8 mouse cellular contexts compared by ENCODE assay signal in the genomic region with DNA sequence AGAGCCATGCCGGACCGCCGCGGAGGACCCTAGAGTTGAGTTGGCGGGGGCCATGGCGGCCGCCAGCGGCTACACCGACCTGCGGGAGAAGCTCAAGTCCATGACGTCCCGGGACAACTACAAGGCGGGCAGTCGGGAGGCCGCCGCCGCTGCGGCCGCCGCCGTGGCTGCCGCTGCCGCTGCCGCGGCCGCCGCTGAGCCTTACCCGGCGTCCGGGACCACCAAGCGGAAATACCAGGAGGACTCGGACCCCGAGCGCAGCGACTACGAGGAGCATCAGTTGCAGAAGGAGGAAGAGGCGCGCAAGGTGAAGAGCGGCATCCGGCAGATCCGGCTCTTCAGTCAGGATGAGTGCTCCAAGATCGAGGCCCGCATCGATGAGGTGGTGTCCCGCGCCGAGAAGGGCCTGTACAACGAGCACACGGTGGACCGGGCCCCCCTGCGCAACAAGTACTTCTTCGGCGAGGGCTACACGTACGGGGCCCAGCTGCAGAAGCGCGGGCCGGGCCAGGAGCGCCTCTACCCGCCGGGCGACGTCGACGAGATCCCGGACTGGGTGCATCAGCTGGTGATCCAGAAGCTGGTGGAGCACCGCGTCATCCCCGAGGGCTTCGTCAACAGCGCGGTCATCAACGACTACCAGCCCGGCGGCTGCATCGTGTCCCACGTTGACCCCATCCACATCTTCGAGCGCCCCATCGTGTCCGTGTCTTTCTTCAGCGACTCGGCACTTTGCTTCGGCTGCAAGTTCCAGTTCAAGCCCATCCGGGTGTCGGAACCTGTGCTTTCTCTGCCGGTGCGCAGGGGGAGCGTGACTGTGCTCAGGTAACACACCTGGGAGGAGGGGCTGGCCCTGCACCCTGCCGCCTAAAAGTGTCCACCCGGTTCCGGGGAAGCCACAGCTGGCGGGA. TPM values are rescaled to one million over a fixed set of nuclear protein-coding genes. Genes with fewer than 3 reads are reported as not detected.
A peak's percentile ranks its signal among the peaks of the same experiment; 100 is the strongest.
DNase-seq lines count a peak whose midpoint lies in the region; ATAC-seq and TF ChIP-seq lines count a peak whose summit lies in the region.

No protein-coding gene starts in this region.

- peak; percentile 33 to 52 for DNase-seq in heart, adult 18-20 months
- DNase-seq in heart, adult 8-10 months (ENCODE audit: low spot score), result no peak
- DNase-seq in cerebellum, adult 9-11 months, result peak; percentile 51
- peak; percentile 59 for DNase-seq in gastrocnemius, adult 2 months
- DNase-seq in limb, embryonic 14.5 days (ENCODE audit: low spot score), result peak; percentile 9
- peak; percentile 30 to 39 for DNase-seq in spleen, postnatal 14 days (ENCODE audit: low spot score in 2 of 2)

- intact Hi-C loops in gastrocnemius, adult 2 months (cut with DNase I), result no loop called here

- ATAC-seq in intestine, embryonic 16.5 days, result peak; percentile 27
- ATAC-seq in limb, embryonic 14.5 days (ENCODE audit: low FRiP score, low read depth), result peak; percentile 4; the same call in 1 of the 2 replicates
- ATAC-seq in midbrain, embryonic 13.5 days, result no peak

- peak overlapping the region; percentile 93 for H3K4me2 ChIP-seq in intestine, embryonic 16.5 days (ENCODE audit: low read depth, low read length)
- H3K4me2 ChIP-seq in limb, embryonic 14.5 days (replicated peaks; ENCODE audit: low read depth, low read length, severe bottlenecking), result peak overlapping the region; percentile 91
- H3K4me2 ChIP-seq in midbrain, embryonic 13.5 days (replicated peaks), result peak overlapping the region; percentile 100

- TF ChIP-seq POLR2A in limb, embryonic 14.5 days (IDR thresholded peaks at IDR 0.05; ENCODE audit: borderline replicate concordance, extremely low read depth, insufficient read depth, insufficient read length), result no peak

- H3K4me3 ChIP-seq in gastrocnemius, adult 2 months, result peak overlapping the region; percentile 99
- peak overlapping the region; percentile 98 for H3K4me3 ChIP-seq in intestine, embryonic 16.5 days (ENCODE audit: low read length)
- H3K4me3 ChIP-seq in limb, embryonic 14.5 days (replicated peaks; ENCODE audit: low read length), result peak overlapping the region; percentile 95
- peak overlapping the region; percentile 90 for H3K4me3 ChIP-seq in midbrain, embryonic 13.5 days (replicated peaks)

- no peak for TF ChIP-seq CTCF in gastrocnemius, adult 2 months (IDR thresholded peaks at IDR 0.05)

- peaks cover 4% of the 10 kb centered on the region; the same call in 1 of the 2 replicates for H3K36me3 ChIP-seq in intestine, embryonic 16.5 days (ENCODE audit: control insufficient read depth, insufficient read depth, low read length)
- peaks cover 30% of the 10 kb centered on the region for H3K36me3 ChIP-seq in limb, embryonic 14.5 days (ENCODE audit: control insufficient read depth, insufficient read depth, low read length)
- H3K36me3 ChIP-seq in midbrain, embryonic 13.5 days, result peaks cover 5% of the 10 kb centered on the region; the same call in 1 of the 2 replicates

- H3K27me3 ChIP-seq in intestine, embryonic 16.5 days (replicated peaks; ENCODE audit: control insufficient read depth, insufficient read depth, low read length), result no peaks in the 10 kb centered on the region
- H3K27me3 ChIP-seq in limb, embryonic 14.5 days (ENCODE audit: control insufficient read depth, insufficient read depth, low read length), result no peaks in the 10 kb centered on the region
- H3K27me3 ChIP-seq in midbrain, embryonic 13.5 days, result no peaks in the 10 kb centered on the region

- under 1% methylated on average over 93 of the region's 93 CpGs for WGBS in intestine, embryonic 16.5 days
- under 1% methylated on average over 76 of the region's 93 CpGs for WGBS in limb, embryonic 14.5 days
- under 1% methylated on average over 93 of the region's 93 CpGs for WGBS in midbrain, embryonic 13.5 days

- no peaks in the 10 kb centered on the region for H3K9me3 ChIP-seq in intestine, embryonic 16.5 days (ENCODE audit: control insufficient read depth, low read length)
- no peaks in the 10 kb centered on the region for H3K9me3 ChIP-seq in limb, embryonic 14.5 days (ENCODE audit: control insufficient read depth, low read length)
- no peaks in the 10 kb centered on the region for H3K9me3 ChIP-seq in midbrain, embryonic 13.5 days

- H3K4me1 ChIP-seq in intestine, embryonic 16.5 days (ENCODE audit: control insufficient read depth, insufficient read depth, low read length), result peaks cover 28% of the 10 kb centered on the region
- H3K4me1 ChIP-seq in limb, embryonic 14.5 days (ENCODE audit: control insufficient read depth, insufficient read depth, low read length), result peaks cover 21% of the 10 kb centered on the region
- H3K4me1 ChIP-seq in midbrain, embryonic 13.5 days (replicated peaks), result peaks cover 59% of the 10 kb centered on the region

- H3K27ac ChIP-seq in gastrocnemius, adult 2 months, result peak overlapping the region; percentile 99
- peak overlapping the region; percentile 99 for H3K27ac ChIP-seq in intestine, embryonic 16.5 days (ENCODE audit: low read length)
- H3K27ac ChIP-seq in limb, embryonic 14.5 days (replicated peaks; ENCODE audit: low read depth, low read length), result peak overlapping the region; percentile 100
- H3K27ac ChIP-seq in midbrain, embryonic 13.5 days, result peak overlapping the region; percentile 99

- H3K9ac ChIP-seq in intestine, embryonic 16.5 days (ENCODE audit: low read depth, low read length), result peak overlapping the region; percentile 98
- peak overlapping the region; percentile 89 for H3K9ac ChIP-seq in limb, embryonic 14.5 days (ENCODE audit: low read depth, low read length, severe bottlenecking)
- peak overlapping the region; percentile 95 for H3K9ac ChIP-seq in midbrain, embryonic 13.5 days (replicated peaks)

RNA-seq across cellular contexts. Expression of a gene that starts 2.4 kb away (rescaled TPM):
- 10 to 100 TPM; 77.6 to 82.0 TPM for total RNA-seq in heart, adult 18-20 months (2021)
- total RNA-seq in heart, adult 8-10 months (2022), result 10 to 100 TPM; 81.3 to 88.8 (median 82.6) TPM
- 100 to 1,000 TPM; 115 to 122 TPM for total RNA-seq in gastrocnemius, adult 2 months (2021)
- 25.9 and 33.0 TPM in 2 replicates for polyA plus RNA-seq in intestine, embryonic 16.5 days (2015; fragmentation: Nextera tagmentation; extraction: Ambion mirVana)
- polyA plus RNA-seq in limb, embryonic 14.5 days (2012; rRNA removed), result 19.3 and 24.0 TPM in 2 replicates
- polyA plus RNA-seq in limb, embryonic 14.5 days (2014; fragmentation: Nextera tagmentation; extraction: Ambion mirVana), result 30.2 and 31.9 TPM in 2 replicates
- 27.2 and 31.0 TPM in 2 replicates for polyA plus RNA-seq in midbrain, embryonic 13.5 days (2015; fragmentation: Nextera tagmentation; extraction: Ambion mirVana)
